Mouse (Mus musculus): ENCODE measurements around the gene Zfpm1. TPM values are rescaled to one million over a fixed set of nuclear protein-coding genes. Genes with fewer than 3 reads are reported as not detected.

Gene Zfpm1
- polyA plus RNA-seq, 1 experiment from 2014 or later: 1.00 TPM

DNA sequence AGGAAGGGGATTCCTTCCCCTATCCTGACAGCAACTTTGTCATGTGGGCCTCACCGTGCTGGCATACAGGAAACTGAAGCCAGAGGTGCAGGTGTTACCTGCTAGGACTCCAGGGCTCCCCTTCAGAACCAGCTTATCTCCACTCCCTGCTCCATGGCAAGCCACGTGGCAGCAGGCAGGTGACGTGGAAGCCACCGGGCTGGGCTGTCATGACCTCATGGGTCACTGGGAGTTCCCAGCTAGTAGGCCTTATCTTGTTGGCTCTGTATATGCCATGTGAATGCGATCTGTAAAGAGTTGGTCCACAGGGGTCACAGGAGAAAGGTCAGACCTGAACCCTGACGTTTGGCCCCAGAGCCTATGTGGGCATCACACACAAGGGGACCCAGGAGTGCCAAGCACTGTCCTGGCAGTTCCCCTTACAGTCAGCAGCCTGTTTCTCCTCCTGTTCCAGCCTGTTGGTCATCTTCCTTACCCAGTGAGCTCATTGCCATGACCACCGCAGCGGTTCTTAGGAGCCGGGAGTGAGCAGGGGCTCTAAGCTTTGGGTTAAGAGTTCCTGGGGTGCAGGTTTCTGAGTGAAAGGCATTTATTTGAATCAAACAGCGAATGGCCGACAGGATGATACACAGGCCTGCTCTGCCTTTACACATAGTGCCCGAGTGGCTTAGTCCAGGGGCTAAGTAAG lies 48.6 kb downstream of the Zfpm1 start:
- H3K27ac ChIP-seq (replicated peaks): no peak overlapping the region
- no peaks in the 10 kb centered on the region for H3K9me3 ChIP-seq (replicated peaks)
- peaks cover 33% of the 10 kb centered on the region for H3K4me1 ChIP-seq
- H3K36me3 ChIP-seq: no peaks in the 10 kb centered on the region
- ATAC-seq (ENCODE audit: low FRiP score): no peak
- H3K4me3 ChIP-seq (replicated peaks): no peak overlapping the region
- H3K4me2 ChIP-seq: no peak overlapping the region
- 76% methylated on average over 12 of the region's 12 CpGs for WGBS
- peaks cover 22% of the 10 kb centered on the region for H3K27me3 ChIP-seq (replicated peaks)
- no peak overlapping the region for H3K9ac ChIP-seq (replicated peaks)

- no peaks in the 10 kb centered on the region for H3K9me3 ChIP-seq (replicated peaks)
- no peak overlapping the region for H3K27ac ChIP-seq (replicated peaks)
- H3K9ac ChIP-seq (replicated peaks): no peak overlapping the region
- no peaks in the 10 kb centered on the region for H3K36me3 ChIP-seq
- H3K4me2 ChIP-seq: no peak overlapping the region
- no peak for ATAC-seq (ENCODE audit: low FRiP score)
- H3K4me3 ChIP-seq (replicated peaks): no peak overlapping the region
- 74% methylated on average over 3 of the region's 3 CpGs for WGBS
- H3K4me1 ChIP-seq: peaks cover 33% of the 10 kb centered on the region
- H3K27me3 ChIP-seq (replicated peaks): peaks cover 25% of the 10 kb centered on the region
Observed at GRCm38 (mm10) chr8:122331134-122331523, 49.2 kb downstream of the Zfpm1 start.

- Histone ChIP-seq H3K4me1 (peaks cover 38% of the 10 kb centered on the region), H3K9me3 (replicated peaks) (no peaks in the 10 kb centered on the region), H3K36me3 (no peaks in the 10 kb centered on the region), H3K4me2 (no peak overlapping the region), H3K9ac (replicated peaks) (no peak overlapping the region), H3K4me3 (replicated peaks) (no peak overlapping the region), H3K27ac (replicated peaks) (no peak overlapping the region), H3K27me3 (replicated peaks) (peaks cover 42% of the 10 kb centered on the region)
- 68% methylated on average over 6 of the region's 6 CpGs for WGBS
- ATAC-seq (ENCODE audit: low FRiP score): no peak
Observed at GRCm38 (mm10) chr8:122332753-122333506, 51.0 kb downstream of the Zfpm1 start.

- WGBS: 80% methylated on average over 7 of the region's 7 CpGs
Observed at GRCm38 (mm10) chr8:122333531-122333930, 51.6 kb downstream of the Zfpm1 start.

DNA sequence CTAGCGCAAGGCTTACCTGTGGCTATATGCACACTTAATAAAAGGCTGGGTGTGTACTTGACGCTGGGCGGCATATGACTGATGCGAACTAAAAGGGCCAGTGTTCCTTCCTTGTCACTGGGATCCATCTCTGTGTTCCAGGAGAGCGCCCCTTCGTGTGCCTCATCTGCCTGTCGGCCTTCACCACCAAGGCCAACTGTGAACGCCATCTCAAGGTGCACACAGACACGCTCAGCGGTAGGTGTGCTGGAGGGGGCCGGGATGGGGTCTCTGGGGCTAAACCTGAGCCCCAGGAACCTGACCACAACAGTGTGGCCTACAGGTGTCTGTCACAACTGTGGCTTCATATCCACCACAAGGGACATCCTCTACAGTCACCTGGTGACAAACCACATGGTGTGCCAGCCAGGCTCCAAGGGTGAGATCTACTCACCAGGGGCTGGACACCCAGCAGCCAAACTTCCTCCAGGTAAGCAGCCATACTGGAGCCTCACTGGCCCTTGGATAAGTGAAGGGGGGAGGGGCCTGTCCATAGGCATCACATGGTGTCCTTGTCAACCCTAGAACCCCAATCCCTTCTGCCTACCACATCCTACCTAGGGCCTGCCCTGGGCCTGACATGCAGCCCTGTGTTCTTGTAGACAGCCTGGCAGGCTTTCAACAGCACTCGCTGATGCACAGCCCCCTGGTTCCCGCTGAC lies 53.0 kb downstream of the Zfpm1 start:
- peaks cover 25% of the 10 kb centered on the region for H3K4me1 ChIP-seq
- H3K9me3 ChIP-seq (replicated peaks): no peaks in the 10 kb centered on the region
- peak overlapping the region; percentile 57 for H3K4me3 ChIP-seq (replicated peaks)
- H3K9ac ChIP-seq (replicated peaks): no peak overlapping the region
- peak overlapping the region; percentile 78 for H3K4me2 ChIP-seq
- H3K27me3 ChIP-seq (replicated peaks): peaks cover 55% of the 10 kb centered on the region
- no peak for ATAC-seq (ENCODE audit: low FRiP score)
- 88% methylated on average over 13 of the region's 13 CpGs for WGBS
- H3K36me3 ChIP-seq: no peaks in the 10 kb centered on the region
- no peak overlapping the region for H3K27ac ChIP-seq (replicated peaks)

More at GRCm38 (mm10) chr8:122333531-122333930, 51.6 kb downstream of the Zfpm1 start:
- H3K4me2 ChIP-seq: no peak overlapping the region
- H3K4me3 ChIP-seq (replicated peaks): no peak overlapping the region
- no peaks in the 10 kb centered on the region for H3K36me3 ChIP-seq
- no peak overlapping the region for H3K9ac ChIP-seq (replicated peaks)
- no peak for ATAC-seq (ENCODE audit: low FRiP score)
- peaks cover 38% of the 10 kb centered on the region for H3K4me1 ChIP-seq
- no peak overlapping the region for H3K27ac ChIP-seq (replicated peaks)
- H3K9me3 ChIP-seq (replicated peaks): no peaks in the 10 kb centered on the region
- peaks cover 48% of the 10 kb centered on the region for H3K27me3 ChIP-seq (replicated peaks)

DNA sequence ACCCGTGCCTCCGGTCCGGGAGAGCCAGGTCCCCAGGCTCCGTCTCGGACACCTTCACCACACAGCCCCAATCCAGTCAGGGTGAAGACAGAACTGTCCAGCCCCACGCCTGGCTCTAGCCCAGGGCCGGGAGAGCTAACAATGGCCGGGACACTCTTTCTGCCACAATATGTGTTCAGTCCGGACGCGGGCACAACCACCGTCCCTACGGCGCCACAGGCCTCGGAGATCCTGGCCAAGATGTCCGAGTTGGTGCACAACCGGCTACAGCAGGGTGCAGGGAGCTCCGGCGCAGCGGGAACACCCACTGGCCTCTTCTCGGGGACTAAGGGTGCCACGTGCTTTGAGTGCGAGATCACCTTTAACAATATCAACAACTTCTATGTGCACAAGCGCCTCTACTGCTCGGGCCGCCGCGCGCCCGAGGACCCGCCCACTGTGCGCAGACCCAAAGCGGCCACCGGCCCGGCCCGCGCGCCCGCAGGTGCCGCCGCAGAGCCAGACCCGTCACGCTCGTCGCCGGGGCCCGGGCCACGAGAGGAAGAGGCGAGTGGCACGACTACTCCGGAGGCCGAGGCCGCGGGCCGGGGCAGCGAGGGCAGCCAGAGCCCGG lies 53.8 kb downstream of the Zfpm1 start:
- Histone ChIP-seq H3K36me3 (no peaks in the 10 kb centered on the region), H3K27ac (replicated peaks) (no peak overlapping the region), H3K27me3 (replicated peaks) (peaks cover 55% of the 10 kb centered on the region), H3K4me1 (peaks cover 21% of the 10 kb centered on the region), H3K9me3 (replicated peaks) (no peaks in the 10 kb centered on the region), H3K4me3 (replicated peaks) (peak overlapping the region; percentile 57), H3K9ac (replicated peaks) (peak overlapping the region; percentile 64), H3K4me2 (peak overlapping the region; percentile 78)
- peak; percentile 46 for ATAC-seq (ENCODE audit: low FRiP score)
- WGBS: 7% methylated on average over 57 of the region's 57 CpGs

GRCm38 (mm10) chr8:122336251-122336910 lies 54.4 kb downstream of the Zfpm1 start:
- Histone ChIP-seq H3K4me3 (replicated peaks) (peak overlapping the region; percentile 57), H3K4me2 (peak overlapping the region; percentile 78), H3K9ac (replicated peaks) (peak overlapping the region; percentile 64), H3K36me3 (no peaks in the 10 kb centered on the region), H3K27me3 (replicated peaks) (peaks cover 58% of the 10 kb centered on the region), H3K4me1 (peaks cover 18% of the 10 kb centered on the region), H3K27ac (replicated peaks) (no peak overlapping the region), H3K9me3 (replicated peaks) (no peaks in the 10 kb centered on the region)
- peak; percentile 75 for ATAC-seq (ENCODE audit: low FRiP score)
- WGBS: 4% methylated on average over 81 of the region's 81 CpGs

DNA sequence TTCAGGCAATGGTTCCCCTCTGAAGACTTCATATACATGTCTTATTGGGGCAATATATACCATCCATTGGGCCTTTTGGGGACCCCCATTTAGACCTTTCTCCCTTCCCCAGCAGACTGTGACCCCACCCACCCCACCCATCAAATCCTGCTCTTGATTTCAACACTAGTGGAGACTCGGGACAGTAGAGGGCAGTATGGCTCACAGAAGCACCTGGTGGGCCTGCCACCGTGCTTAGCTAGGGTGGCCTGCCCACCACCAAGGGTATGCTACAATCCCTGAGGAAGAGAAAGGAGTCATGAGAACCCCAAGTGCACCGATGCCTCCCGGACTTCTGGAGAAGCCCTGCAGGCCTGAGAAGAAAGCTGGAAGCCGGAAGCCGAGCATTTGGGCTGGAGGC lies 56.9 kb downstream of the Zfpm1 start:
- Histone ChIP-seq H3K27ac (replicated peaks) (no peak overlapping the region), H3K9me3 (replicated peaks) (no peaks in the 10 kb centered on the region), H3K9ac (replicated peaks) (no peak overlapping the region), H3K36me3 (no peaks in the 10 kb centered on the region), H3K4me1 (peaks cover 33% of the 10 kb centered on the region), H3K4me3 (replicated peaks) (no peak overlapping the region), H3K4me2 (no peak overlapping the region), H3K27me3 (replicated peaks) (peaks cover 75% of the 10 kb centered on the region)
- ATAC-seq (ENCODE audit: low FRiP score): no peak
- 58% methylated on average over 6 of the region's 6 CpGs for WGBS

DNA sequence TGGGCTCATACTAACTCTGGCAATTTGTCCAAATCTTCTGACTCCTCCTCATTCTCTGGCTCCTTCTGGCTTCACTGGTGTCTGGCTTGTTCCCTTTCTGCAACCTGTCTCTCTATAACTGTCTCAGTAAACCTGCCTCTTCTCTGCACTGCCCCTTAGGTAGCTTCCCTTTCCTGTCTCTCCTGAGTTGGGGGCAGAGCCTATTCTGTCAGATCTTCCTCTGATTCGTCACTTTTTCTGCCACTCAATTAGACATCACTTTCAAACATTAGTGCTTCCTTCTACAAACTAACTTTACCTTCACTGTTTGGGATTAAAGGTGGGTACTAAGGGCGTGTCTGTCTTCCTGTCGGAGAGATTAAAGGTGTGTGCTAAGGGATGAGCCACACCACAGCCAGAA lies 58.8 kb downstream of the Zfpm1 start:
- WGBS: 83% methylated on average over 3 of the region's 3 CpGs
- peaks cover 60% of the 10 kb centered on the region for H3K27me3 ChIP-seq (replicated peaks)

DNA sequence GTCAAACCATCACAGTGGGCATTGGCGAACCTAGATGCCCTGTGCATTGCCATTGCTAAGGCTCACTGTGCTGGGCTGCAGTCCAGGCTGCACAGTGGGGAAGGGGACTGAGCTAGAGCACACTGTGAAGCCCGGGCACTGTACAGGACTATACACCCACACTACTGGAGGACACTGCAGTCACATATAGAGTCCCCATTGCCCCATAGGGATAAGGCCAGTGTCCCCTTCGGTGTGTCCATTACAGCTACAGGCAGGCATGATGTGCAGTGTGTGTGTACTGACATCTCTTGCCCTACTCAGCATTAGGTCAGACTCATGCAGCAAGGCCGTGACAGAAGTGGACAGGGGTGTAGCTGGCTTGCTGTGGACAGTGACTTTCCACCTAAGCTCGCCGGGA lies 59.8 kb downstream of the Zfpm1 start:
- no peak overlapping the region for H3K4me2 ChIP-seq
- no peak overlapping the region for H3K9ac ChIP-seq (replicated peaks)
- ATAC-seq (ENCODE audit: low FRiP score): no peak
- WGBS: 88% methylated on average over 6 of the region's 6 CpGs
- H3K27ac ChIP-seq (replicated peaks): no peak overlapping the region
- no peaks in the 10 kb centered on the region for H3K36me3 ChIP-seq
- peaks cover 53% of the 10 kb centered on the region for H3K27me3 ChIP-seq (replicated peaks)
- peaks cover 29% of the 10 kb centered on the region for H3K4me1 ChIP-seq
- no peaks in the 10 kb centered on the region for H3K9me3 ChIP-seq (replicated peaks)
- no peak overlapping the region for H3K4me3 ChIP-seq (replicated peaks)

More for the DNA sequence above, 58.8 kb downstream of the Zfpm1 start:
- ATAC-seq (ENCODE audit: low FRiP score): no peak
- H3K4me1 ChIP-seq: peaks cover 40% of the 10 kb centered on the region
- H3K36me3 ChIP-seq: no peaks in the 10 kb centered on the region
- no peak overlapping the region for H3K27ac ChIP-seq (replicated peaks)
- no peaks in the 10 kb centered on the region for H3K9me3 ChIP-seq (replicated peaks)
- H3K4me2 ChIP-seq: no peak overlapping the region
- no peak overlapping the region for H3K4me3 ChIP-seq (replicated peaks)
- H3K9ac ChIP-seq (replicated peaks): no peak overlapping the region

- Histone ChIP-seq H3K36me3 (no peaks in the 10 kb centered on the region), H3K4me3 (replicated peaks) (no peak overlapping the region), H3K4me2 (0 out of 2 replicates have a peak overlapping the region, but pooled peaks have one; percentile 54), H3K27ac (replicated peaks) (no peak overlapping the region), H3K27me3 (replicated peaks) (peaks cover 47% of the 10 kb centered on the region), H3K4me1 (peaks cover 27% of the 10 kb centered on the region), H3K9ac (replicated peaks) (no peak overlapping the region), H3K9me3 (replicated peaks) (no peaks in the 10 kb centered on the region)
- WGBS: 43% methylated on average over 5 of the region's 5 CpGs
- ATAC-seq (ENCODE audit: low FRiP score): no peak
Observed at GRCm38 (mm10) chr8:122342362-122342761, 60.4 kb downstream of the Zfpm1 start.
